Mouse (Mus musculus) liver, postnatal 0 days (tissue): ENCODE results near the gene Reep3. TPM values are rescaled to one million over a fixed set of nuclear protein-coding genes. Genes with fewer than 3 reads are reported as not detected.

Source experiments
- ATAC-seq: fragments of 200-750 bp; cut with Nextera tagmentation; 2 replicates; pipeline ENCODE4 v1.8.0; 2017; ENCODE audit warnings: mild to moderate bottlenecking, moderate library complexity
- DNase-seq: peaks from one replicate; pipeline ENCODE4 v3.0.0-alpha.2; 2016
- H3K27ac ChIP-seq: fragments of 300-500 bp; sonication (generic); 2 replicates; pipeline ENCODE4 v1.5.1; 2014; ENCODE audit warnings: antibody characterized with exemption, moderate library complexity, mild to moderate bottlenecking, low read depth
- H3K27me3 ChIP-seq: fragments of 300-500 bp; sonication (generic); 2 replicates; pipeline ENCODE4 v1.6.1; 2014; ENCODE audit warnings: low read length, control low read depth, mixed read lengths; ENCODE audit not compliant: insufficient read depth
- H3K36me3 ChIP-seq: fragments of 300-500 bp; sonication (generic); replicated peaks from 2 replicates; pipeline ENCODE4 v1.6.1; 2014; ENCODE audit warnings: mild to moderate bottlenecking, control low read depth, low read length, moderate library complexity, mixed read lengths; ENCODE audit not compliant: insufficient read depth
- H3K4me1 ChIP-seq: fragments of 300-500 bp; sonication (generic); 2 replicates; pipeline ENCODE4 v1.6.1; 2014; ENCODE audit warnings: antibody characterized with exemption, mild to moderate bottlenecking, control low read depth; ENCODE audit not compliant: insufficient read depth
- H3K4me2 ChIP-seq: fragments of 300-500 bp; sonication (generic); 2 replicates; pipeline ENCODE4 v1.6.1; 2014; ENCODE audit warnings: low read depth, mild to moderate bottlenecking, low read length, moderate library complexity, mixed read lengths
- H3K4me3 ChIP-seq: fragments of 300-500 bp; sonication (generic); 2 replicates; pipeline ENCODE4 v1.5.1; 2014; ENCODE audit warnings: low read depth, low read length
- H3K9ac ChIP-seq: fragments of 300-500 bp; sonication (generic); replicated peaks from 2 replicates; pipeline ENCODE4 v1.6.1; 2014; ENCODE audit warnings: mild to moderate bottlenecking, moderate library complexity
- H3K9me3 ChIP-seq: fragments of 300-500 bp; sonication (generic); 2 replicates; pipeline ENCODE4 v1.6.1; 2016; ENCODE audit warnings: mild to moderate bottlenecking, control low read depth, low read length, mixed read lengths
- CTCF ChIP-seq: sonication (generic); IDR thresholded peaks from 2 replicates; pipeline ENCODE4 v1.5.1; 2016; ENCODE audit warnings: antibody characterized with exemption, low read depth
- EP300 ChIP-seq: IDR thresholded peaks from 2 replicates; pipeline ENCODE4 v1.6.1; 2016; ENCODE audit warnings: antibody characterized with exemption, low read depth, mild to moderate bottlenecking
- WGBS: fragments of 180-500 bp; shearing (Covaris S2); extraction: QIAGEN DNeasy Blood & Tissue Kit; methylation state at CpG from one replicate; pipeline ENCODE4 v1.1.7; 2014; ENCODE audit not compliant: insufficient replicate concordance; 5-methylcytosine and 5-hydroxymethylcytosine counted together
- polyA plus RNA-seq: library from polyadenylated mRNA; unstranded; fragments of >200 nt; fragmentation: Nextera tagmentation; extraction: Ambion mirVana; gene quantifications from 2 replicates; pipeline ENCODE4 v1.2.1, GENCODE M21; 2015

The Reep3 gene
- polyA plus RNA-seq, 1 experiment from 2014 or later, result 19.6 TPM

GRCm38 (mm10) chr10:67023092-67023491 lies 73.7 kb downstream of the Reep3 start:
- Histone ChIP-seq H3K4me3 (no peak overlapping the region), H3K9ac (no peak overlapping the region), H3K4me2 (no peak overlapping the region), H3K27ac (no peak overlapping the region), H3K4me1 (peaks cover 23% of the 10 kb centered on the region), H3K9me3 (no peaks in the 10 kb centered on the region), H3K36me3 (peaks cover 2% of the 10 kb centered on the region; the same call in 1 of the 2 replicates), H3K27me3 (no peaks in the 10 kb centered on the region)
- DNase-seq (no peak), ATAC-seq (no peak)
- WGBS, result 81% methylated on average over 9 of the region's 9 CpGs
- no peak for TF ChIP-seq CTCF
- no peak for TF ChIP-seq EP300

GRCm38 (mm10) chr10:67021494-67021893 lies 75.3 kb downstream of the Reep3 start:
- H3K4me3 ChIP-seq, result no peak overlapping the region
- 64% methylated on average over 13 of the region's 13 CpGs for WGBS
- no peak overlapping the region for H3K9ac ChIP-seq
- H3K36me3 ChIP-seq, result peaks cover 2% of the 10 kb centered on the region
- peak overlapping the region; percentile 26; the same call in 1 of the 2 replicates for H3K27ac ChIP-seq
- no peak overlapping the region for H3K4me2 ChIP-seq
- 0 out of 2 replicates have a peak, but pooled peaks have one; percentile 40 for TF ChIP-seq EP300
- TF ChIP-seq CTCF, result no peak
- peaks cover 19% of the 10 kb centered on the region for H3K4me1 ChIP-seq
- no peaks in the 10 kb centered on the region for H3K27me3 ChIP-seq
- H3K9me3 ChIP-seq, result no peaks in the 10 kb centered on the region
- ATAC-seq (peak; percentile 62), DNase-seq (peak; percentile 59)

- no peaks in the 10 kb centered on the region for H3K9me3 ChIP-seq
- H3K27me3 ChIP-seq, result no peaks in the 10 kb centered on the region
- DNase-seq, result no peak
- H3K36me3 ChIP-seq, result peaks cover 16% of the 10 kb centered on the region
- WGBS, result 69% methylated on average over 6 of the region's 6 CpGs
- no peak overlapping the region for H3K4me2 ChIP-seq
- no peak overlapping the region for H3K9ac ChIP-seq
- H3K27ac ChIP-seq, result no peak overlapping the region
- H3K4me1 ChIP-seq, result peaks cover 4% of the 10 kb centered on the region
- H3K4me3 ChIP-seq, result no peak overlapping the region
- no peak for ATAC-seq
- TF ChIP-seq CTCF, result no peak
These were observed 77.9 kb downstream of the Reep3 start for GRCm38 (mm10) chr10:67018875-67019274.

- no peaks in the 10 kb centered on the region for H3K27me3 ChIP-seq
- no peak for DNase-seq
- no peak overlapping the region for H3K9ac ChIP-seq
- no peak overlapping the region for H3K4me2 ChIP-seq
- H3K27ac ChIP-seq, result no peak overlapping the region
- H3K4me3 ChIP-seq, result no peak overlapping the region
- H3K4me1 ChIP-seq, result peaks cover 4% of the 10 kb centered on the region
- no peak for ATAC-seq
- H3K9me3 ChIP-seq, result no peaks in the 10 kb centered on the region
- no peak for TF ChIP-seq EP300
- 0 out of 2 replicates have a peak, but pooled peaks have one; percentile 2 for TF ChIP-seq CTCF
- 63% methylated on average over 4 of the region's 4 CpGs for WGBS
- peaks cover 18% of the 10 kb centered on the region for H3K36me3 ChIP-seq
These were observed 78.9 kb downstream of the Reep3 start for GRCm38 (mm10) chr10:67017891-67018290.

- no peak overlapping the region for H3K4me2 ChIP-seq
- H3K9ac ChIP-seq, result no peak overlapping the region
- no peaks in the 10 kb centered on the region for H3K9me3 ChIP-seq
- DNase-seq (no peak), ATAC-seq (no peak)
- H3K36me3 ChIP-seq, result peaks cover 17% of the 10 kb centered on the region
- H3K27me3 ChIP-seq, result no peaks in the 10 kb centered on the region
- TF ChIP-seq EP300, result no peak
- TF ChIP-seq CTCF, result no peak
- WGBS, result 72% methylated on average over 2 of the region's 2 CpGs
- H3K27ac ChIP-seq, result no peak overlapping the region
- H3K4me1 ChIP-seq, result peaks cover 2% of the 10 kb centered on the region
- H3K4me3 ChIP-seq, result no peak overlapping the region
These were observed 79.4 kb downstream of the Reep3 start for GRCm38 (mm10) chr10:67017315-67017714.

GRCm38 (mm10) chr10:67016615-67017278 lies 80.0 kb downstream of the Reep3 start:
- H3K4me1 ChIP-seq, result no peaks in the 10 kb centered on the region
- WGBS, result 82% methylated on average over 4 of the region's 4 CpGs
- no peaks in the 10 kb centered on the region for H3K27me3 ChIP-seq
- DNase-seq (no peak), ATAC-seq (no peak)
- H3K4me3 ChIP-seq, result no peak overlapping the region
- H3K9me3 ChIP-seq, result no peaks in the 10 kb centered on the region
- no peak overlapping the region for H3K4me2 ChIP-seq
- no peak overlapping the region for H3K9ac ChIP-seq
- H3K27ac ChIP-seq, result no peak overlapping the region
- H3K36me3 ChIP-seq, result peaks cover 17% of the 10 kb centered on the region
- no peak for TF ChIP-seq EP300
- TF ChIP-seq CTCF, result no peak
